34 mouse cellular contexts compared by ENCODE assay signal in genomic region chr16:97514099-97514940, GRCm38 (mm10). TPM values are rescaled to one million over a fixed set of nuclear protein-coding genes. Genes with fewer than 3 reads are reported as not detected.
DNase-seq lines count a peak whose midpoint lies in the region; ATAC-seq and TF ChIP-seq lines count a peak whose summit lies in the region.
"Had no signal": no experiment of that assay in that cellular context is flagged by ENCODE, and none has a peak within 500 bp of the region (broad histone marks: within the 10 kb centered on the region; RNA-seq: fewer than 3 reads in every experiment).

Fam3b (minus strand) TSS chr16:97514816.

- peak; percentile 72 for ATAC-seq in intestine, postnatal 0 days
- ATAC-seq: forebrain, embryonic 13.5 days; hindbrain, postnatal 0 days had no signal

- no peak within 1 kb of the TSS for H3K27ac ChIP-seq in testis, adult 2 months (ENCODE audit: control insufficient read depth, insufficient read depth, low read depth, low read length)
- no peak within 1 kb of the TSS for H3K27ac ChIP-seq in intestine, postnatal 0 days (ENCODE audit: low read depth, low read length)
- H3K27ac ChIP-seq in layer of hippocampus, adult 2 months: no peak within 1 kb of the TSS
- H3K27ac ChIP-seq: embryonic facial prominence, embryonic 10.5 days; embryonic facial prominence, embryonic 15.5 days; forebrain, embryonic 13.5 days; hindbrain, embryonic 12.5 days; hindbrain, postnatal 0 days; kidney, embryonic 15.5 days; liver, embryonic 14.5 days; macrophage; neural tube, embryonic 15.5 days had no signal

- 50% methylated on average over 4 of the region's 4 CpGs for WGBS in intestine, postnatal 0 days

- no peaks in the 10 kb centered on the region for H3K4me1 ChIP-seq in testis, adult 2 months (ENCODE audit: control insufficient read depth, insufficient read depth, low read length)
- peaks cover 6% of the 10 kb centered on the region; the same call in 1 of the 2 replicates for H3K4me1 ChIP-seq in intestine, postnatal 0 days (replicated peaks; ENCODE audit: control insufficient read depth, insufficient read depth, low read length)
- H3K4me1 ChIP-seq: embryonic facial prominence, embryonic 10.5 days; embryonic facial prominence, embryonic 15.5 days; forebrain, embryonic 13.5 days; hindbrain, embryonic 12.5 days; kidney, embryonic 15.5 days had no signal

- H3K9ac ChIP-seq in intestine, postnatal 0 days (ENCODE audit: low read depth, low read length): no peak within 1 kb of the TSS
- H3K9ac ChIP-seq: embryonic facial prominence, embryonic 15.5 days; forebrain, embryonic 13.5 days; hindbrain, embryonic 12.5 days; kidney, embryonic 15.5 days; liver, embryonic 14.5 days; neural tube, embryonic 15.5 days had no signal

- H3K4me3 ChIP-seq in testis, adult 2 months (ENCODE audit: control insufficient read depth, low read depth, low read length): peak within 1 kb of the TSS; percentile 59
- no peak within 1 kb of the TSS for H3K4me3 ChIP-seq in intestine, postnatal 0 days (ENCODE audit: low read depth, low read length)
- H3K4me3 ChIP-seq in layer of hippocampus, adult 2 months: no peak within 1 kb of the TSS
- H3K4me3 ChIP-seq: embryonic facial prominence, embryonic 10.5 days; embryonic facial prominence, embryonic 15.5 days; forebrain, embryonic 13.5 days; hindbrain, embryonic 12.5 days; kidney, embryonic 15.5 days; neural tube, embryonic 15.5 days had no signal

- no peaks in the 10 kb centered on the region for H3K27me3 ChIP-seq in testis, adult 2 months (ENCODE audit: control insufficient read depth, insufficient read depth, low read length)
- H3K27me3 ChIP-seq in intestine, postnatal 0 days (replicated peaks; ENCODE audit: control insufficient read depth, insufficient read depth, low read length): no peaks in the 10 kb centered on the region
- H3K27me3 ChIP-seq: embryonic facial prominence, embryonic 15.5 days; forebrain, embryonic 13.5 days; hindbrain, embryonic 12.5 days; kidney, embryonic 15.5 days; neural tube, embryonic 15.5 days had no signal

- no peak for TF ChIP-seq CTCF in testis, adult 2 months (IDR thresholded peaks at IDR 0.05; ENCODE audit: control insufficient read depth, insufficient read depth, insufficient replicate concordance, low read depth, low read length)
- no peak for TF ChIP-seq CTCF in intestine, postnatal 0 days (IDR thresholded peaks at IDR 0.05; ENCODE audit: low read depth)
- no peak for TF ChIP-seq CTCF in layer of hippocampus, adult 2 months (conservative IDR thresholded peaks at IDR 0.05)

- H3K4me2 ChIP-seq in intestine, postnatal 0 days (replicated peaks; ENCODE audit: low read depth): no peak within 1 kb of the TSS
- H3K4me2 ChIP-seq: embryonic facial prominence, embryonic 15.5 days; forebrain, embryonic 13.5 days; heart, embryonic 11.5 days; hindbrain, embryonic 12.5 days; kidney, embryonic 15.5 days; neural tube, embryonic 15.5 days had no signal

- DNase-seq in testis, postnatal 14 days (ENCODE audit: low spot score): no peak
- DNase-seq in lung, postnatal 4 days: peak; percentile 17 to 28
- no peak for DNase-seq in thymus, postnatal 36 days
- no peak for DNase-seq in layer of hippocampus, adult 8-10 months (ENCODE audit: low spot score in 2 of 2)
- no peak for DNase-seq in layer of hippocampus, adult 2 months (ENCODE audit: low spot score in 2 of 2)
- DNase-seq: adrenal gland, adult 8-10 months; B cell, adult 2 months; cerebellum, adult 2 months; cerebellum, postnatal 14 days; gastrocnemius, postnatal 10 days; heart, postnatal 36 days; kidney, adult 11 months; kidney, postnatal 25 days; liver; midbrain, embryonic 14.5 days; retina, postnatal 1 day; right cerebral cortex, postnatal 14 days; spleen, adult 18-20 months had no signal

- no peak for TF ChIP-seq POLR2A in testis, adult 2 months (IDR thresholded peaks at IDR 0.05; ENCODE audit: control insufficient read depth, low read depth, low read length)

- no peaks in the 10 kb centered on the region for H3K9me3 ChIP-seq in intestine, postnatal 0 days (ENCODE audit: control insufficient read depth)
- H3K9me3 ChIP-seq: embryonic facial prominence, embryonic 10.5 days; embryonic facial prominence, embryonic 15.5 days; forebrain, embryonic 13.5 days; hindbrain, embryonic 12.5 days; kidney, embryonic 15.5 days; neural tube, embryonic 15.5 days had no signal

- H3K36me3 ChIP-seq in testis, adult 2 months (ENCODE audit: control insufficient read depth, insufficient read depth, low read length): no peaks in the 10 kb centered on the region
- no peaks in the 10 kb centered on the region for H3K36me3 ChIP-seq in intestine, postnatal 0 days (ENCODE audit: control insufficient read depth, insufficient read depth)
- H3K36me3 ChIP-seq: embryonic facial prominence, embryonic 10.5 days; embryonic facial prominence, embryonic 15.5 days; hindbrain, embryonic 12.5 days; kidney, embryonic 15.5 days; neural tube, embryonic 15.5 days had no signal

RNA-seq across cellular contexts. Expression of gene Fam3b, which starts in this region (rescaled TPM):
- 43.5 and 47.0 TPM in 2 replicates for polyA plus RNA-seq in testis, adult 2 months (2012; rRNA removed)
- polyA plus RNA-seq in intestine, postnatal 0 days (2015; fragmentation: Nextera tagmentation; extraction: Ambion mirVana): 4.4 and 5.8 TPM in 2 replicates
- total RNA-seq in layer of hippocampus, adult 8-10 months (2022): not detected
- total RNA-seq in layer of hippocampus, adult 2 months (2021): not detected
- total RNA-seq: adrenal gland, adult 8-10 months; adrenal gland, postnatal 4 days; gastrocnemius, postnatal 10 days; granulocyte monocyte progenitor cell, adult 5-6 weeks; heart, postnatal 36 days; hindbrain, postnatal 0 days had no signal
- polyA plus RNA-seq: cerebellum, adult 2 months; cortical plate, adult 2 months; embryonic facial prominence, embryonic 10.5 days; forebrain, embryonic 13.5 days; heart, embryonic 11.5 days; hindbrain, embryonic 12.5 days; hindbrain, postnatal 0 days; kidney, embryonic 15.5 days; limb, embryonic 11.5 days; macrophage; midbrain, embryonic 14.5 days; neural tube, embryonic 15.5 days had no signal

Comparison
In these comparisons a context has a peak if more than half of its experiments do, and no peak if none do; other contexts are left out.
1. DNase-seq: peak in lung, postnatal 4 days (2 of 2); none in testis, postnatal 14 days (single experiment), thymus, postnatal 36 days (0 of 2), layer of hippocampus, adult 8-10 months (0 of 2) and layer of hippocampus, adult 2 months (0 of 2).